Mouse (Mus musculus): ENCODE results near the gene Tnf. TPM values are rescaled to one million over a fixed set of nuclear protein-coding genes. Genes with fewer than 3 reads are reported as not detected.
A peak's percentile ranks its signal among the peaks of the same experiment; 100 is the strongest.

Tnf gene
- polyA plus RNA-seq, 1 experiment, result 0.05 TPM

GRCm38 (mm10) chr17:35187345-35187744, 14.5 kb downstream of the Tnf start:
- no peak for TF ChIP-seq SRF (IDR thresholded peaks at IDR 0.05; ENCODE audit: control insufficient read depth, insufficient read length, low read depth)
- TF ChIP-seq MYOD1 (IDR thresholded peaks at IDR 0.05; ENCODE audit: control insufficient read depth in 1 of 3, insufficient read length in 2 of 3, low read depth in 2 of 3), result no peak
- TF ChIP-seq TCF3 (IDR thresholded peaks at IDR 0.05; ENCODE audit: insufficient read length, low read depth), result no peak
- TF ChIP-seq MAX (IDR thresholded peaks at IDR 0.05; ENCODE audit: low read depth), result no peak
- TF ChIP-seq CEBPB (IDR thresholded peaks at IDR 0.05; ENCODE audit: insufficient read depth, poor library complexity, severe bottlenecking), result no peak
- TF ChIP-seq POLR2A (IDR thresholded peaks at IDR 0.05; ENCODE audit: insufficient read length, low read depth), result no peak
- TF ChIP-seq E2F4 (IDR thresholded peaks at IDR 0.05; ENCODE audit: insufficient read depth), result no peak
- no peak for TF ChIP-seq MYOG (IDR thresholded peaks at IDR 0.05; ENCODE audit: control insufficient read depth in 1 of 3, insufficient read depth in 1 of 3, insufficient read length in 2 of 3, low read depth in 2 of 3)
- Histone ChIP-seq H3K27me3 (ENCODE audit: control insufficient read depth, insufficient read depth, insufficient read length) (no peaks in the 10 kb centered on the region), H3ac (ENCODE audit: control insufficient read depth, insufficient read length) (no peak overlapping the region), H3K36me3 (ENCODE audit: control insufficient read depth, insufficient read depth) (no peaks in the 10 kb centered on the region), H3K79me2 (ENCODE audit: control insufficient read depth, insufficient read depth) (no peaks in the 10 kb centered on the region), H3K4me2 (ENCODE audit: low read depth) (no peak overlapping the region), H3K4me3 (no peak overlapping the region)

DNA sequence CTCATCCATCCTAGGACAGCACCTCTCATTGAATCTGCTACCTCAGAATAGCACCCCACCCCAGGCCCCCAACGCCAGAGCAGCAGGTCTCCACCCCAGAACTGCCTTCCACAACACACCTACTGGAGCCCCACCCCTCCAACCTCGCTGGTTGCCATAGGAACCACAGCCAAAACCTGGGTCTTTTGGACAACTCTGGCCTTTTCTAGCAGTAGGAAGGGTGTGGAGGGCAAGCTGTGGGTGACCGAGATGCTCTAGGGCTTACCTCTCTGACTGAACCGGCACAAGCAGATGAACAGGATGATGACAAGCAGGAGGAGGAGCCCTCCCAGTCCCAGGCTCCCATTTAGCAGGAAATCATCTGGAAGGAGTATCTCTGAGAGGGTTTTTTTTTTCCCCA, 15.1 kb downstream of the Tnf start:
- Histone ChIP-seq H3K4me2 (ENCODE audit: low read depth) (peak overlapping the region; percentile 38), H3K79me2 (ENCODE audit: control insufficient read depth, insufficient read depth) (no peaks in the 10 kb centered on the region), H3K27me3 (ENCODE audit: control insufficient read depth, insufficient read depth, insufficient read length) (no peaks in the 10 kb centered on the region), H3K36me3 (ENCODE audit: control insufficient read depth, insufficient read depth) (no peaks in the 10 kb centered on the region), H3K4me3 (peak overlapping the region; percentile 29), H3ac (ENCODE audit: control insufficient read depth, insufficient read length) (no peak overlapping the region)
- no peak for TF ChIP-seq REST (IDR thresholded peaks at IDR 0.05; ENCODE audit: insufficient read depth, insufficient read length)

DNA sequence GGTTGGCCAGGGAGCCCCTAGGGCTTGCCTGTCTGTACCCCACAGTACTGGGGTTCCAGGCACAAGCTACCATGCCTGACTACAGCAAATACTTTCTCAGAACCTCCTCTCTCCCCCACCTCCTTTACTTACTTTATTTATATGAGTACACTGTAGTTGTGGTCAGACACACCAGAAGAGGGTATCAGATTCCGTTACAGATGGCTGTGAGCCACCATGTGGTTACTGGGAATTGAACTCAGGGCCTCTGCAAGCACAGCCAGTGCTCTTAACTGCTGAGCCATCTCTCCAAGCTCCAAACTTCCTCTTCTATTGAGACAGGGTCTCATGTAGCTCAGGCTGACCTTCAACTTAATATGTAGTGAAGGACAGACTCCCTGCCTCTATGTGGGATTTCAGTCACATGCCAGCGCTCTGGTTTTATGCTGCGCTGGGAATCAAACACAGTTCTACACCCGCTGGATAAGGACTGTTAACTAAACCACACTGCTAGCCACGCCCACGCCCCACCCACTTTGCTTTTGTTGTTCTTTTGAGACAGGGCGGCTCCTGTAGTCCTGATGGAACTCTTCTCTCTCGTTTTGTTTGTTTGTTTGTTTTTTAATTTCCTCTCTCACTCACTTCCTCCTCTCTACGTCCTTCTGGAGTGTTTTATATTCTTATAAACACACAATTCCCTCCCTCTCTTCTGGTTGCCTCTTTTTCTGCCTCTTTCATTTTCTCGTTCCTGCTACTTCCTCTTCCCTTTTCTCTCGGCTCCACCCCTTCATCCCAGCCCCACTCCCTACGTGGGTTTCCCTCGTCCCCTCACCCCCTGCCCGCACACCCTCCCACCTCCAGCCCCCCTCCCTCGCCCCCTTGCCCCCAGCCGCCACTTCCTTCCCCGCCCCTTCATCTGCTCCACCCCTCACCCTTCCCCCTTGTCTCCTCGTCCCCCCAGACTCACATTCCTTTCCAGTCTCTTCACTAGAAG, 15.9 kb downstream of the Tnf start:
- no peaks in the 10 kb centered on the region for H3K36me3 ChIP-seq (ENCODE audit: control insufficient read depth, insufficient read depth)
- peak; percentile 38 for TF ChIP-seq POLR2A (IDR thresholded peaks at IDR 0.05; ENCODE audit: insufficient read length, low read depth)
- no peak for TF ChIP-seq MYOG (IDR thresholded peaks at IDR 0.05; ENCODE audit: control insufficient read depth in 1 of 3, insufficient read depth in 1 of 3, insufficient read length in 2 of 3, low read depth in 2 of 3)
- no peak overlapping the region for H3ac ChIP-seq (ENCODE audit: control insufficient read depth, insufficient read length)
- H3K79me2 ChIP-seq (ENCODE audit: control insufficient read depth, insufficient read depth), result no peaks in the 10 kb centered on the region
- peak overlapping the region; percentile 68 for H3K4me2 ChIP-seq (ENCODE audit: low read depth)
- H3K27me3 ChIP-seq (ENCODE audit: control insufficient read depth, insufficient read depth, insufficient read length), result no peaks in the 10 kb centered on the region
- H3K4me3 ChIP-seq, result peak overlapping the region; percentile 29

DNA sequence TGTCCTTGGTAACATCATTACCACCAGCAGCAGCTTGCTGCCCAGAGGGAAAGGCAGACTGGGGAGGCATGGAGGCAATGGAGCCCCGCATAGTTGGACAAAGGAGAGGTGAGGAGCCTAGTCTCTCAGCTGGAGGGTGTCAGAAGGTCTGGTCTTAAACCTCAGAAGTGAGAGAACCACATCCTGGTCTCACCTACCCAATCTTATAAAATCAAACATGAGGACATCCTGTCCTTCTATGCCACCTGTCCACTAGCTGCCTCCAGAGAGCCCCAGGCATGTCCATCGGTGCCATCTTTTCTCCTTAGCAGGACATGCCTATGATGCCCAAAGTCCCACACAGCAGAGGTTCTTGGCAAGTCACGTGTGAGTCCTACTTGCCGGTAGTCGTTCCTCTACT, 21.7 kb downstream of the Tnf start:
- no peak for TF ChIP-seq TCF3 (IDR thresholded peaks at IDR 0.05; ENCODE audit: insufficient read length, low read depth)
- no peak for TF ChIP-seq E2F4 (IDR thresholded peaks at IDR 0.05; ENCODE audit: insufficient read depth)
- no peak for TF ChIP-seq CEBPB (IDR thresholded peaks at IDR 0.05; ENCODE audit: insufficient read depth, poor library complexity, severe bottlenecking)
- no peak for TF ChIP-seq MYOD1 (IDR thresholded peaks at IDR 0.05; ENCODE audit: control insufficient read depth in 1 of 3, insufficient read length in 2 of 3, low read depth in 2 of 3)
- TF ChIP-seq REST (IDR thresholded peaks at IDR 0.05; ENCODE audit: insufficient read depth, insufficient read length), result no peak
- TF ChIP-seq POLR2A (IDR thresholded peaks at IDR 0.05; ENCODE audit: insufficient read length, low read depth), result no peak
- no peak for TF ChIP-seq MYOG (IDR thresholded peaks at IDR 0.05; ENCODE audit: control insufficient read depth in 1 of 3, insufficient read depth in 1 of 3, insufficient read length in 2 of 3, low read depth in 2 of 3)
- no peak for TF ChIP-seq MAX (IDR thresholded peaks at IDR 0.05; ENCODE audit: low read depth)
- TF ChIP-seq POLR2AphosphoS2 (IDR thresholded peaks at IDR 0.05; ENCODE audit: insufficient read length, low read depth), result no peak
- no peak for TF ChIP-seq SRF (IDR thresholded peaks at IDR 0.05; ENCODE audit: control insufficient read depth, insufficient read length, low read depth)
- no peak for TF ChIP-seq USF1 (IDR thresholded peaks at IDR 0.05; ENCODE audit: low read depth)
- no peak for TF ChIP-seq TCF12 (IDR thresholded peaks at IDR 0.05; ENCODE audit: insufficient read depth, poor library complexity, severe bottlenecking)
- no peak overlapping the region for H3ac ChIP-seq (ENCODE audit: control insufficient read depth, insufficient read length)
- no peaks in the 10 kb centered on the region for H3K79me2 ChIP-seq (ENCODE audit: control insufficient read depth, insufficient read depth)
- H3K36me3 ChIP-seq (ENCODE audit: control insufficient read depth, insufficient read depth), result no peaks in the 10 kb centered on the region
- no peak overlapping the region for H3K4me3 ChIP-seq
- H3K4me2 ChIP-seq (ENCODE audit: low read depth), result no peak overlapping the region
- H3K27me3 ChIP-seq (ENCODE audit: control insufficient read depth, insufficient read depth, insufficient read length), result no peaks in the 10 kb centered on the region

DNA sequence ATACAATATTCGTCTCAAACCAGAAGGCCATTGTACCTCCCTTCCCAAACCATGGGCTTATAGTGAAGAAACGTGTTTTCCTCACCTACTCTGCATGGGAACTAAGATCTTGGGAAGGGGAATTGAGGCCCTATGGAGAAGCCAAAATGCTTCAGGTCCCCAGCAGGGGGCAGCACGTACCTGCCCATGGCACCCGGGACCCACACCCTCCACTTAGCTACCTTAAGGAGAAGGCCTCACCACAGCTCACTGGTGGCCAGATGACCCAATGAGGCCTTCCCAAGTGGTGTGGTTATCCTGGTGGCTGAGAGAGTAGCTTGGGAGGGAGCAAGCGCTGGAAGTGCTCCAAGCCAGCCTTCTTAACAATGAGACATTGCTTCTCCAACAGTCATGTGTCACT, 23.3 kb downstream of the Tnf start:
- no peak for TF ChIP-seq USF1 (IDR thresholded peaks at IDR 0.05; ENCODE audit: low read depth)
- no peak for TF ChIP-seq REST (IDR thresholded peaks at IDR 0.05; ENCODE audit: insufficient read depth, insufficient read length)
- TF ChIP-seq CEBPB (IDR thresholded peaks at IDR 0.05; ENCODE audit: insufficient read depth, poor library complexity, severe bottlenecking), result no peak
- TF ChIP-seq E2F4 (IDR thresholded peaks at IDR 0.05; ENCODE audit: insufficient read depth), result no peak
- no peak for TF ChIP-seq SRF (IDR thresholded peaks at IDR 0.05; ENCODE audit: control insufficient read depth, insufficient read length, low read depth)
- no peak for TF ChIP-seq TCF12 (IDR thresholded peaks at IDR 0.05; ENCODE audit: insufficient read depth, poor library complexity, severe bottlenecking)
- TF ChIP-seq TCF3 (IDR thresholded peaks at IDR 0.05; ENCODE audit: insufficient read length, low read depth), result no peak
- no peak for TF ChIP-seq POLR2A (IDR thresholded peaks at IDR 0.05; ENCODE audit: insufficient read length, low read depth)
- TF ChIP-seq POLR2AphosphoS2 (IDR thresholded peaks at IDR 0.05; ENCODE audit: insufficient read length, low read depth), result no peak
- H3K27me3 ChIP-seq (ENCODE audit: control insufficient read depth, insufficient read depth, insufficient read length), result no peaks in the 10 kb centered on the region
- no peaks in the 10 kb centered on the region for H3K79me2 ChIP-seq (ENCODE audit: control insufficient read depth, insufficient read depth)

More for the DNA sequence above, 23.3 kb downstream of the Tnf start:
- H3ac ChIP-seq (ENCODE audit: control insufficient read depth, insufficient read length), result no peak overlapping the region
- no peak overlapping the region for H3K4me3 ChIP-seq
- H3K4me2 ChIP-seq (ENCODE audit: low read depth), result no peak overlapping the region
- H3K36me3 ChIP-seq (ENCODE audit: control insufficient read depth, insufficient read depth), result no peaks in the 10 kb centered on the region

All from myocyte (in vitro differentiated cells).